19 mouse cellular contexts compared by ENCODE assay signal in genomic region chr7:83951327-83951726, GRCm38 (mm10).
DNase-seq lines count a peak whose midpoint lies in the region.
"Had no signal": no experiment of that assay in that cellular context is flagged by ENCODE, and none has a peak within 500 bp of the region (broad histone marks: within the 10 kb centered on the region; RNA-seq: fewer than 3 reads in every experiment).

No protein-coding gene starts in this region.

- no peaks in the 10 kb centered on the region for H3K9me3 ChIP-seq in embryonic facial prominence, embryonic 10.5 days
- H3K9me3 ChIP-seq: intestine, embryonic 15.5 days; neural tube, embryonic 15.5 days had no signal

- H3K36me3 ChIP-seq in embryonic facial prominence, embryonic 10.5 days (replicated peaks): no peaks in the 10 kb centered on the region
- H3K36me3 ChIP-seq: intestine, embryonic 15.5 days; neural tube, embryonic 15.5 days had no signal

- peaks cover 7% of the 10 kb centered on the region; the same call in 1 of the 2 replicates for H3K4me1 ChIP-seq in embryonic facial prominence, embryonic 10.5 days
- H3K4me1 ChIP-seq: intestine, embryonic 15.5 days; neural tube, embryonic 15.5 days had no signal

- peak; percentile 46 for DNase-seq in cerebellum, adult 11-12 months
- DNase-seq in cerebellum, adult 18-20 months: no peak
- DNase-seq in heart, adult 8-10 months (ENCODE audit: low spot score): peak; percentile 19
- DNase-seq in heart, postnatal 4 days: no peak
- DNase-seq in embryonic facial prominence, embryonic 10.5 days (ENCODE audit: low spot score): peak; percentile 36
- DNase-seq in gastrocnemius, postnatal 25 days: peak; percentile 76
- no peak for DNase-seq in frontal cortex, adult 2 months (ENCODE audit: extremely low spot score in 1 of 2, low spot score in 1 of 2)
- DNase-seq in left cerebral cortex, adult 8-10 months (ENCODE audit: low spot score in 2 of 2): no peak
- DNase-seq: adrenal gland, adult 2 months; layer of hippocampus, postnatal 36 days; liver; liver, postnatal 0 days; lung, postnatal 36 days; right cerebral cortex, postnatal 25 days; thymus, postnatal 14 days had no signal

- WGBS in embryonic facial prominence, embryonic 10.5 days: 61% methylated on average over 14 of the region's 14 CpGs

- no peak overlapping the region for H3K4me3 ChIP-seq in embryonic facial prominence, embryonic 10.5 days
- H3K4me3 ChIP-seq: erythroblast, embryonic 14.5 days; intestine, embryonic 15.5 days; neural tube, embryonic 15.5 days had no signal

- no peaks in the 10 kb centered on the region for H3K27me3 ChIP-seq in embryonic facial prominence, embryonic 10.5 days (replicated peaks; ENCODE audit: low read depth, poor library complexity, severe bottlenecking)
- H3K27me3 ChIP-seq: intestine, embryonic 15.5 days; neural tube, embryonic 15.5 days had no signal

- H3K27ac ChIP-seq in embryonic facial prominence, embryonic 10.5 days (replicated peaks): no peak overlapping the region; the same call in 1 of the 2 replicates
- H3K27ac ChIP-seq: hindbrain, embryonic 14.5 days; intestine, embryonic 15.5 days; neural tube, embryonic 15.5 days had no signal

Comparison
In these comparisons a context has a peak if more than half of its experiments do, and no peak if none do; other contexts are left out.
1. DNase-seq: peak in cerebellum, adult 11-12 months (single experiment), heart, adult 8-10 months (single experiment), embryonic facial prominence, embryonic 10.5 days (single experiment) and gastrocnemius, postnatal 25 days (single experiment); none in cerebellum, adult 18-20 months (0 of 2), heart, postnatal 4 days (single experiment), frontal cortex, adult 2 months (0 of 2) and left cerebral cortex, adult 8-10 months (0 of 2).